Mouse (Mus musculus): Measurements from ENCODE around the gene Gm364. TPM values are rescaled to one million over a fixed set of nuclear protein-coding genes. Genes with fewer than 3 reads are reported as not detected.

The Gm364 gene
- not detected in 2 replicates for polyA plus RNA-seq (2012; rRNA removed)

DNA sequence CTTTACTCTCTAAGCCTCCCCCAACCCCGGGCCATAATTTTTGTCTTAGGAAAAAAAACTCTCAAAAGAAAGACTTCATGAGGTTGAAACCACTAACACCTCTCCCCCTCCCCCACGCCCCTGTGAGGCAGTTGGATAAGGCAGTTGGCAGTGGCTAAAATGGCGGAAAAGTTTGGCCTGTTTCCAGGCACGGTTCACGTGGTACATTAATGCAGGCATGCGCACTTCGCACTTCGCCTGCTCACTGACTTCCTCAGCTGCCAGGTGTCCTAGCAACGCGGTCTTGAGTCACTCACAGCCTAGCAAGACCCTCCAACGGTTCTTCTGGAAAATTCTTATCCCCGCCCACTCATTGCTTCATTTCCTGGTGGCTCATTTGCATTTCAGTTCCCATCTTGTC, at the start of gene Gm364:
TSS of gene Gm364 (plus strand) at position 386 of the 400 bp plus-strand sequence.
- DNase-seq (ENCODE audit: extremely low spot score in 1 of 2, low spot score in 1 of 2), result no peak

DNA sequence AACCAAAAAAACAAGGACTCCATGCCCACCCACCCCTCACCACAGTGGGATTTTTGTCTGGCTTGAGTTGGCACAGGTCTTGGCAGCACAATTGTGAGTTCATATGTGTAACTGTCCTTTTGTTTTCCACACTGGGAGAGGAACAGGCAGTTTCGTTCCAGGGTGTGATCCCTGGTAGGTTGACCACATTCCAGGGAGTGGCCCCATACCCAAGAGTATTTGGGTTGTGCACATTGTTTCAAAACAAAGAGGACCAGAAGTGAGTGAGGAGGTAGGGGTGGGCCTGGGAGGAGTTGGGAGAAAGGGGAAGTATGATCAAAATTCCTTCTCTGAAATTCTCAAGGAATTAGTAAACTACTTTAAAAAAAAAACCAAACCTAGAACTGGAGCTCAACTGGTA, 49.6 kb upstream of the Gm364 start:
- no peak for DNase-seq (ENCODE audit: extremely low spot score in 1 of 2, low spot score in 1 of 2)

DNA sequence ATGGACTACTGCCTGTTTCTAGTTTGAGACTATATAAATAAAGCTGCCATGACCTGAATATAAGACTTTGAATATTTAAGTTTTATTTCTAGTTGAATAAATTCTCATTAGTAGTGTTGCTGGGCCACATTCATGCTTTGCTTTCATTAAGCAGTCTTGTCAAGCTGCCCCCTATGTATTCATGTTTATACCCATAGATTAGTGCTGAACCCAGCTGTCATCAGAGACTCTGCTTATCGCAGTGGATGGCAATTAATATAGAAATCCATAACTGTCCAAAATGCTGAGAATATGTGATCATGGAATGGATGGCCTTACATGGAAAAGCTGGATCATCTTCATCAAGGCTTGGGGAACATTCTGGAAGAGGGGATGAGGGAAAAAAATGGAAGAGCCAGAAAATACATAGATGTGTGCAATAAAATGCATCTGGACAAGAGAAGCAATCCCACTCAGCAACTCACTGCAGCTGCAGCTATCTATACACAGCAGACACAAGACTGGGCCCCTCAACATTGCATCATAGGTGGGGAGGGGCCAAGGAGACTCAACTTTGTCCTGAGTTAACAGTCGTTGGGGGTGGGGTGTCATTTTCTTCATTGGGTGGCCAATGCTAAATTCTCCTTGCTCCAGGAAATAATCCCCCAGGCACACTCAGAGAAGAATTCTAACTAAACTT, 43.9 kb upstream of the Gm364 start:
- DNase-seq (ENCODE audit: extremely low spot score in 1 of 2, low spot score in 1 of 2), result no peak

DNA sequence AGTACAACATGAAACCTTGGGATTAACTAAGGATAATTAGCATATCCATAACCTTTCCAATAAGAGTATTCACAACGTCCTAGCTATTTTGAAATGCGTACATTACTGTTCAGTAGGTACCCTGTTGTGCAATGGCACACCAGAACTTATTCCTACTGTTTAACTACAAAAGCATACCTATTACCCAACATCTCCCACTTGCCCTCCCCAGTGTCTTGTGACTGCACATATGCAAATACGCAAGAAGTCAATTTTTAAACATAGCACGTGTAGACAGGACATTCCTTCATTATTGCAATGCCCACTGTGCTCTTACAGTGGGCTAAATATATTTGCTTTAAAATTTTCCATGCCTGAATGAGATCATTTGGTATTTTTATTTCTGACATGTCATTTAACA, 36.0 kb upstream of the Gm364 start:
- no peak for DNase-seq (ENCODE audit: extremely low spot score in 1 of 2, low spot score in 1 of 2)

DNA sequence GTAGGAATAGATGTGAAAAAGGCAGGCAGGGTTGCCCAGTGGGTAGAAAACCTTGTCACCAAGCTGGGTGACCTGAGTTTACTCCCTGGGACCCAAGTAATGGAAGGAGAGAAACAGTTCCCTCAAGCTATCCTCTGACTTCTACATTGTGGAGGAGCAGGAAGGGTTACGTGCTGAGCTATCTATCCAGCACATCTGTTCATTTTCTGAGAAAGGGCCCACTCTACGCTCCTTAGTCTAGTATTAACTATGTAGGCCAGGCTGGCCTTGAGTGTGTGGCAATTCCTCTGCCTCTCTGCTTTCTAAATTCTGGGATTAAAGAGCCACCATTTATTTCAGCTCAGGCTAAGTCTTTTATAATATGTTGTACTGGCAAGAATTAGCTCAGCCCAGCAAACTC, 35.4 kb upstream of the Gm364 start:
- no peak for DNase-seq (ENCODE audit: extremely low spot score in 1 of 2, low spot score in 1 of 2)

DNA sequence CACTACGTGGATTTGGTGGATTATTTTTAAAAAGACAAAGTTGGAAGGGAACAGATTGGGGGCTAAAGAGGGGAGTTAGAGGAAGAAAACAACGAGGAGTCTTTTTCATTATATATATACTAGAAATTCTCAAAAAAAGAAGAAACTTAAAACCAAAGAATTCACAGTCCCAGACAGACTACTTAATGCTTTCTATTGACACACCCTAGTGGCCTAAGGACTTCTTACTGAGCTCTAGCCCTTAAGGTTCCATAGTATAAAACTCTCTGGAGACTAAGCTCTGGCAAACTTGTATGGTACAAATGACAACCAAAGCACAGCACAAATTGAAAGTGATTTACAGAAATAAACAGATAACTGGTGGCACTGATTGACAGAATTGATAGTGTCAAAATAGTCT, 34.9 kb upstream of the Gm364 start:
- DNase-seq (ENCODE audit: extremely low spot score in 1 of 2, low spot score in 1 of 2), result no peak

DNA sequence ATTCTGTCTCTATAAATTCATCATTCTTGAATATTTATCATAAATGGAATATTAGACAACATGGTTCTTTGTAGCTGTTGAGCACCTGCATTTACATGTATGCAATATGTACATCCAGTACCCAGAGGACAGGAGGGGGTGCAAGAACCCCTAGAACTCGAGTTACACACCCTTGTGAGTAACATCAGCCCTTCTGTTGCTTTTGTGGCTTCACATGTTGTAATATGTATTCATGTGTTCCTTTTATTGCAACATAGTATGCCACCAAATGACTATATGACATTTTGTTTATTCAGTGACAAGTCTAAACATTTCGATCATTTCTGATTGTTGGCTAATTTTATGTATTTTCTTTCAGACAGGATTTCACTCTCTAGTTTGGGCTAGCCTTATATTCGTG, 31.9 kb upstream of the Gm364 start:
- DNase-seq (ENCODE audit: extremely low spot score in 1 of 2, low spot score in 1 of 2), result no peak

DNA sequence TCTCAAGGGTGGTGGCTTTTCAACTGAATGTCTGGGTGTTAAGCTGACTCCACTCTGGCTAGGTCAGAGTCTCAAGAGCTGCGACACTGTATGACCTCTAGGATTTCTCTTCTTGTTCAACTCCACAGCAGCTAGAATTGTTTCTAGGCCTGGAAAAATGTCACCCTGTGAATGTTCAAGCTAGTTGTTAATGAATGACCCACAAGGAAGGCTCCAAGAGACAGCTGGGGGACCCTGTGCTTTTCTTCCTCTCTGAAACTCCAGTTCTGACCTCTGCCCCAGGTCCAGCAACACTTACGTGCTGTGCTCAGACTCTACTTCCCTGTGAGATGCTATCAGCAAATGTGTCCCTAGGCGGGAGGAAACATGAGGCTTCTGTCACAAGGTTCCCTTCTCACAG, 30.4 kb upstream of the Gm364 start:
- DNase-seq (ENCODE audit: extremely low spot score in 1 of 2, low spot score in 1 of 2), result no peak

DNA sequence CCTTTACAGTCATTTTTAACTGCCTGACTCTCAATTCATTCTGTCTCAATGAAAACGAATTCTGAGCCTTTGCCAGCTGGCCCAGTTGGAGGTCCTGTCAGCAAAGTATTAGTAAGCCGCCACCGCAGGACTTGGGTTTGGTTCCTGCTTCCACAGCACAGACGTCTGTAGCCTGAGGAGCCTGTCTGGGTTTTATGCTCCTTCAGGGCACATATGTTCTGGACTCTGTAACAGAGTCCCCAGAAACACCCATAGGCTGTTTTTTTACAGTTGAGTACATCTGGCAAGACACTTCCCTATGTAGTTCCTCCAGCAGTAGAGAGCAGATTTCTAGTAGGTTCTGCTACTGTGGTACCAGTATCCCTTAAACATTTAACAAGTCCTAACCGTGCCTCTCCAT, 28.0 kb upstream of the Gm364 start:
- no peak for DNase-seq (ENCODE audit: extremely low spot score in 1 of 2, low spot score in 1 of 2)

DNA sequence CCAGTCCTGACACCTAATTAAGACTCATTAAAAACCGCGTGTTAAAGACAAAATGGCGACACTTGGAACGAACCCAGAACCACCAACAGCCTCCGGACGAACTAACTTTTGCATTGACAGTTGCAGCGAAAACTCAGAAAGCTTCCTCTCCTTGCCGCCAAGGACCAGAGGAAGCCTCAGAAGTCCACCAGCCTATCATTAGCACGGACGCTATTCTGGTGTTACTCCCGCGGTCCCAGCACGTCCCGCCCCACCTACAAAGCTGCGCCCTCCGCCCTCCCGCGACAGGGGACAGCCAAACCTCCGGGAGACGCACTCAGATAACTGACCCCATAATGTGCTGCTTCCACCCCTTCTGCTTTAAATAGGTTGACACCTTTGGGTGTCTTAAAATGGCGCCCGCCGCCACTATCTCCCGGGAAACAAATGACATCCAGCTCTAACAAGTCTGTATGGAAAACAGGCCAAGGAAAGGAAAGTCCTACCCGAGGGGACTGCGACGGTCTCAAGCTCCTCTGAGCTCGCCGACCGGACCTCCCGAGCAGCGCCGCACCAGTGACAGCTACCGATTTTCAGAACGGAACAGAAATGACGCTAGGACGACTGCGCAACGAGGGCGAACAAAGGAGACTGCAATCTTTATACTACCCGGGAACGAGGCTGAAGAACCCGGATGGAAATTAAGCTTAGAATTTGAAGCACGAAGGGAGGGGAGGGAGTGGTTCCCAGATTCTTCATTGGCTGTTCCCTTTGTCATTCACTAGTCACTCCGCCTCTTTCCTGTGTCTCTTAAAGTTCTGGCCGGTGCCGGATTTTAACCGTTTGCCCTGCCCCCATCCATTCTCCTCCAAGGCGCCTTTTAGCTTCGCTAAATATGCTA, 16.3 kb upstream of the Gm364 start, which contains the start of gene Rbmx:
TSS of gene Rbmx (minus strand) at position 670 of the 880 bp plus-strand sequence.
- DNase-seq (ENCODE audit: extremely low spot score in 1 of 2, low spot score in 1 of 2), result peak; percentile 87 to 94

DNA sequence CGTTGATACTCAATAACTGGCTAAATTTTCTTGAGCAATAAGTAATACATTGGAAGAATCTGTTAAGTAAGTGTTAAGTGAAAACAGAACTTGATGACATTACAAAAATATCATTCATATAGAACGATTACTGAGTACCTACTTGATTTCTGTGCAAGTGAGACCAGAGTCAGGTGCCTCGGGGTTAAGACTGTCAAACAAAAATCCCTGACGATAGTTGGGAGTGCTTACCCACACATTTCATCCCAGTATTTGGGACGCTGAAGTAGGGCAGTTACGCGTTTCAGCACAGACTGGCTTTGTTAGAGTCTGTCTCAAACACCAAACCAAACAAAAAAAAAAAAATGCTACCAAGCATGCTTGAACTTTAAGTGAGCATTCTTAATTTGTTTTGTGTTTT, 15.5 kb upstream of the Gm364 start:
- DNase-seq (ENCODE audit: extremely low spot score in 1 of 2, low spot score in 1 of 2), result no peak

DNA sequence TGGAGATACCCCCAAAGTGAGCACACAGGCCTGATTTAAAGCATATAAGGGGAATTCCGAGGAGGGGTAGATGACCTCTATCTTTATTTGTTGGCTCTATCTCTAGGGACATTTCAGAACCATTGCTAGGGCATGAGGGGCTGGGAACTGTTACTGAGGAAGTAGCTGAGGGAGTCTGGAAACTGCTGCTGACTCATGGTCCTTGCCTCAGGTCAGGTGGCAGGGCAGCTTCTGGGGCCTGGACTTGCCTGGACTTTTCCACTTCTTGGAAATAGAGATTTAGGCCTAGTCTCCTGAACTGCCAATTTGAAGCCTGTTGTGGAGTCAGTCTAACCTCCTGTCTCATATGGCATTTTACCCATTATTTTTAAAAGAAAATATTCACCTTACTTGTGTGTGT, 7.6 kb upstream of the Gm364 start:
- DNase-seq (ENCODE audit: extremely low spot score in 1 of 2, low spot score in 1 of 2), result no peak

DNA sequence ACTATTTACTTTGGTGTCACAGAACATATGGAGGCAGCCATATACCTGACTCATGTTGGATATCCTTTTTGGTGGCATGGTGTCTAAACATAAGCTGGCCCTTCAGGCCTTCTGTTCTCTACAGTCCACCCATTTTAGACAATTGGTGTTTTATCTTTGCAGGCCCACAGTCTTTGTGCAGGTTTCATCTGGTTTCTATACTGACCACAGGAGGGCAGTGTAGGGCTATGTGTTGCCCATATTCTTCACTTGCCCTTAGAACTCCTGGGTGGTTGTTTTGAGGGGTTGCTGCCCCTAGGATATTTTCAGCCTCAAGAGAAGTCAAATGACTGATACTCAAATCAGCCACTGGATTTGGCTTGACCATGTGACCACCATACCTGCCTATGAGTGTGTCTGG, 5.3 kb upstream of the Gm364 start:
- peak in 1 of 2 experiments; percentile 25 for DNase-seq (ENCODE audit: extremely low spot score in 1 of 2, low spot score in 1 of 2)

DNA sequence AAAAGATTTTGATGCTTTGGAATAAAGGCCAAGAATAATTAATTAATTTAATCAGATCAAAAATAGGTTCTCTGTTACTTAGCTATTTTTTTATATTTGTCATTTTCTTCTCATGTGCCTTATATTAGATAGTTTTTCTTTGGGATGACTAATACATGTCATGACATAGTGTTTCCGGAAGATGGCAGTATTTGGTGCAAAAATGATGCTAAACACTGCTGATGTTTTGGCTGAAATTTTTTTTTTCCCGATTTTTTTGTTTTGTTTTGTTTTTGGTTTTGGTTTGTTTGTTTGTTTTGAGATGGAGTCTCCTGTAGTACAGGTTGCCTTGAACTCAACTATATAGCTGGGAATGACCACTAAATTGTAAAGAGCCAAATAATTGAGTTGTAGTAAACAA, 22.7 kb downstream of the Gm364 start:
- peak in 1 of 2 experiments; percentile 28 for DNase-seq (ENCODE audit: extremely low spot score in 1 of 2, low spot score in 1 of 2)

DNA sequence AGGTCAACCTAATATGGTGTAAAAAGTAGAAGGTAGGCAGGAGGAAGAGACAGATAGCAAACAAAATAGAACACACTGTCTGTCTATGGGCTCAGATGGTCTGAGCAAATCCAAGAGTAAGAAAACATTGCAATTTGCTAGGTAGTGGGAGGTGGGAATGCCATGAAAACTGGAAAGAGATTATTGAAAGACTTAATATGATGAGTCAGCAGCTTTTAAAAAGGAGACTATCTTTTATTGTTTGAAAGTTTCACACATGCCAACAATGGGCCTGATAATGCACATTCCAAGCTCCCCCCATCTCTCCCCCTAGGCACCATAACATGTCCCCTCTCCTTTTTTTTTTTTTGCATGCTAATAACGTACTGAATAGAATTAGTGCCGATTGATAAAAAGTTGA, 24.9 kb downstream of the Gm364 start:
- no peak for DNase-seq (ENCODE audit: extremely low spot score in 1 of 2, low spot score in 1 of 2)

DNA sequence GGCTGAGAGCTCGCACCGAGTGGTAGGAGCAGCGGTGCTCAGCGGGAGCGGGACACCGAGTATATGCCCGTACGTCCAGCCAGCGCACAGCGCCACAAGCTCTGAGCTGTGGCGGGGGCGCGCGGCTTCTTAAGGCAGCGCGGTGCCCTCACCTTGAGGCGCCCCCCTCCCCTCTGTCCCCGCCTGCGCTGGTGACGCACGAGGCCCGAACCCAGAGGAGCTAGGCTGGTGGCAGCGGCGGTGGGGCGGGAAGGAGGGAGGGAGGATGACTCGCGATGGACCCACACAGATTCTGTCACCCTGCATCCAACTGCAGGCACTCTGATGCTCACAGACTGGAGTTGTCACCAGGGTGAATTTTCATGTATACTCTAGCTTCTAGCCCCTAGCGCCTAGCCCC, 94.7 kb downstream of the Gm364 start, which contains the start of gene Gpr101:
TSS of gene Gpr101 (minus strand) at position 124 of the 400 bp plus-strand sequence.
- DNase-seq (ENCODE audit: extremely low spot score in 1 of 2, low spot score in 1 of 2), result peak; percentile 1 to 22

DNA sequence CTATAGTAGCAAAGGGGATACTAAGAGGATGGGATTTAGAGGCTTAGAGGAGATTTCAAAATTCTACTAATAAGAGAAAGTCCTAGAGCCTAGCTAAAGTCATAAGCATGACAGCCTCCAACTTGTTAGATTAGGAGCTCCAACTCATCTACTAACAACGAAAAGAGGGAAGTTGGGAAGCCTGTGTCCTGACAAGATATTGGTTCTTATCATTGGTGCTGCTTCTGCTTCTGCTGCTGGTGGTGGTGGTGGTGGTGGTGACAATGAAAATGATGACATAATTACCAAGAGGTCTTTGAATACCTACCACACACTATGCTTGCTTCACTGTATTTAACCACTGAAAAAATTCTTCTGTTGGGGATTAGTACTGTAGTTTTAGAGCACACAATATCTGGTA, 97.3 kb downstream of the Gm364 start:
- no peak for DNase-seq (ENCODE audit: extremely low spot score in 1 of 2, low spot score in 1 of 2)

DNA sequence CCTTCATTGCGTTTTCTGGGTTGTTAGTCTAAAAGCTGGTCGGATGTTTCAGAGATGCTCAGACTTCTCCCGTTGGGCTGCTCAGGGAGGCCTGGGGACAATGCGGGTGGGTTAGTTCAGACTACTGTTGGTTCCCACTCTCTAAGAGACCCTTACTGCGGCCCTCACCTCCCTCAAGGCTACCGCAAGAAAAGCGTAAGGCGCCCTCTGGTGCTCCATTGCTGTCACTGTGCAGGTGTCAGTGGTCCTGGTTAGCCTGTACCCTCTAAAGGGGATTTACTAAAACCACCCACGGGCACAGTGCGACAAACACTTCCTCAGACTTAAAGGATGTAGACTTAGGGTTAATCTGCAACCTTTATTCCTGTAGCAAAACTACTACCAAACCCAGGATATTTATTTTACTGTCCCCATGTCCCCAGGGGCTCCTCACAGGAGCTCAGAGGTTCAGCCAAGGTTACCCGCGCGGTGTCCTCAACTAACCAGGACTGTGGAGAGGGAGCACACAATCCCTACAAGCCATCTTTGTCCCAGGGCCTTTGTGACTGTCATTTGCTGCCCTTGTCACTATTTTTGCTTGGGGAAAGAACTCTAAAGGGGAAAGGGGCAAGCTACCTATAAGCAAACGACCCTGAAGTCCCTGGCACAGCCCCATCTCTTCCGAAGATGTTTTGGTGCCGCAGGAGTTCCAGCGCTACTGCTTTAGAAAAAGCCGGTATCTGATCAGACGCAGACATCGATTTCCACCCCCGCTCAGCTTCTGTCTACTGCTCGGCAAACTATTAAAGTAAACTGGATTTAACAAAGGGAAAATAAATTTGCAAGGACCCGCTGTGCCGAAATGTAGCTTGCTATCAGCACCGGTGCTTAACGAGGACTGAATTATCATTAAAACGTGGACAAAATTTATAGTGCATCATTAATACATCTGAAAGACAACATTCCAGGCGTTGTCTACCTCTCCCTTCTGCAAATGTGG, 112.5 kb downstream of the Gm364 start:
- DNase-seq (ENCODE audit: extremely low spot score in 1 of 2, low spot score in 1 of 2), result no peak
